Mouse (Mus musculus) 3T3-L1 (cell line): ENCODE measurements at regions not wholly inside any gene's neighbourhood (a gene's known extent, or its start where the extent isn't known, plus 50 kb on each side); places are given as distances from the start of the nearest gene placed in this dataset.
A peak's percentile ranks its signal among the peaks of the same experiment; 100 is the strongest.

ENCODE experiments used
- DNase-seq: peaks from one replicate; pipeline ENCODE4 v3.0.0-alpha.2; 2015; ENCODE audit warnings: low read depth, low spot score

GRCm38 (mm10) chr3:132484814-132485213 is 144.8 kb upstream of the Gimd1 start:
- no peak for DNase-seq

DNA sequence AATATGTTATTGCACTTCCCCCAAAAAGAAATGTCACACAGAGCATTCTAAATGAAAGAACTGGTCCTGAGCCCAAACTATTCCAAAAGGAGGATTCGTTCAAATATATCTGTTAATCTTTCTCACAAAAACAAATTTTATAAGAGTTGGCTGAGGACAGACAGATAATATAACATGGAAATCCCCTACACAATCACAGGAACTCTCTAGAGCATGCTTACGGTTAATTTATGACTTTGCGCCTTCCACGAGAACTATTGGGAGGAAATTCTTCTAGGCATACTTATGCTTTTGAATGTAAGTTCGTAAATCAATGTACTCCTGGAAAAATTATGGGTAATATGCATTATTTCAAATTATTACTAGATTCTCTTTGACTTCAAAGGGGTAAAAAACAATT is 144.1 kb upstream of the Gimd1 start:
- no peak for DNase-seq

DNA sequence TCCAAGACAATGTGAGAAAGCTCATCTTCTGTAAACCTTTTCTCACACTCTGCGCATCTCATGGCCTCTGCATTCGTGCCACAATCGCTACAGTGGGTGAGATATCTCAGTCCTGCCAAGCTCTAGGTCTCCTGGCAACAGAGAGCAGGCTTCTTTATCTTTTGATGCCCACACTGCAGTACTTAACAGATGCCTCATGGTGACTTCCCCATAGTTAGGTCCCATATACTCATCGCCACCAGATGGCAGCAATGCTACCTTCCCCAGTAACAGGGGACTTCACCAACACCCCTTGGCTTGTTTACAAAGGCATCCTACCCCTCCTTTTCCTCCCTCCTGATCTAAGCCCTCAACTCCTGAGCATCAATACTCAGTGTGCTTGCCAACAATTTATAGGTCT is 123.5 kb upstream of the Gimd1 start:
- DNase-seq = peak; percentile 80

DNA sequence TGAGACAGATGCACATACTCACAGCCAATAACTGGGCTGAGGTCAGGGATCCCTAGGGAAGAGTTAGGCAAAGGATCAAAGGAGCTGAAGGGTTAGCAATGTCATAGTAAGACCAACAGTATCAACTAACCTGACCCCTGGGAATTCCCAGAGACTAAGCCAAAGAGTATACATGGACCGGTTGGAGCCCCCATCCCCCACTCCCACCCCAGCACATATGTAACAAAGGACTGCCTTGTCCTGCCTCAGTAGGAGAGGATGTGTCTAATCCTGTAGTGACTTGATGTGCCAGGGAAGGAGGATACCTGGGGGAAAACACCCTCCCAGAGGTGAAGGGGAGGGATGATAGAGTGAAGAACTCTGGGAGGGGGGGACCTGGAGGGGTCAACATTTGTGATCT is 119.4 kb upstream of the Gimd1 start:
- DNase-seq = no peak

DNA sequence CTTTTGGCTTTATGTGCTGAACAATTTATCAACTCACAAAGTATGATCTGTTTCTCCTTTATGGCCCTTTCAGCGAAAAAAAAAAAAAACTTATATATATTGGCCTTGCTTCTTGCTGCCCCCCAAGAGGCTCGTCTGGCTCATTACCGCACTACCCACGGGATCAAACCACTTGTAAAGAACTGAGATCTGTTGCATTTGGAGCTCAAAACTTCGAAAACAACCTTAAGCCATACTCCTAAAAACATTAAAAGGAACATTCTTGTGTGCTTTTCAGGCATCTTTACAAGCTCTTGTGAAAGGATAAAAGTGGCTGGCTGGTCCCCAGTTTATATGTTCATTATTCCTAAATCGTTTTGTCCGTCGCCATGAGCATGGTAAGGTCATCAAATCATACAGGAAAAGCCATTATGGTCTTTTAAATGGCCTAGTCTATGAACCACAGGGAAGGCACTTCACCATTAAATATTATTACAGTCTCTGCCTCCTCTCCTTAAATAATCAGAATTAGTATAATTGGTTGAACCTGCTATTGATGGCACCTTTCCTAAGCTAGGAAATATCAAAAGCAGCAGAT is 117.0 kb upstream of the Gimd1 start:
- DNase-seq = no peak

DNA sequence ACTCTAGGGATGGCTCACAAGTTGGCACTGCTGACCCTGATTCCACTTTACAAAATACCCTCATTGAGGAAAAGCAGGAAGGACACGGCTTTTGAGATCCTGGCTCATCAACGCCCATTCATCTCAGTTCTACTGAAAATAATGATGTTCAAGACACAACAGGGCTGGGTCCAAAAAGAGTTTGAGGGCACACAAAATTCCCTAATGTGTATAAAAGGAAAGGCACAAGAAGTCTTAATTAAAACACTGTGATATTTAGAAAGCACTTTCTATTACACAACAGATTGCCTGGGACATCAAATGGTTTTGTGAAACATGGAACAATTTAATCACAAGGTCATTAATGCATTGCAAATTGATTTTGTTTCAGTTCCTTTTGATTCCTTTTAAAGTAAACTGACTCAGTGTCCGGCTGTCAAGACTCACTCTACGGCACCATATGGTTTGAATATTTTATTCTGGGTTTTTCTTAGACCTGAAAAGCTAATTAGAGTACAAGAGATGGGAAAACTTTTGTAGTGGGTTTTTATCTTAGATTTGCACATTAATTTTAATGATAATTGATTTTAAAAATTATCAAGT is 96.2 kb upstream of the Gimd1 start:
- DNase-seq = no peak

- DNase-seq = no peak
Measured at GRCm38 (mm10) chr3:132539780-132540658, 89.6 kb upstream of the Gimd1 start.

DNA sequence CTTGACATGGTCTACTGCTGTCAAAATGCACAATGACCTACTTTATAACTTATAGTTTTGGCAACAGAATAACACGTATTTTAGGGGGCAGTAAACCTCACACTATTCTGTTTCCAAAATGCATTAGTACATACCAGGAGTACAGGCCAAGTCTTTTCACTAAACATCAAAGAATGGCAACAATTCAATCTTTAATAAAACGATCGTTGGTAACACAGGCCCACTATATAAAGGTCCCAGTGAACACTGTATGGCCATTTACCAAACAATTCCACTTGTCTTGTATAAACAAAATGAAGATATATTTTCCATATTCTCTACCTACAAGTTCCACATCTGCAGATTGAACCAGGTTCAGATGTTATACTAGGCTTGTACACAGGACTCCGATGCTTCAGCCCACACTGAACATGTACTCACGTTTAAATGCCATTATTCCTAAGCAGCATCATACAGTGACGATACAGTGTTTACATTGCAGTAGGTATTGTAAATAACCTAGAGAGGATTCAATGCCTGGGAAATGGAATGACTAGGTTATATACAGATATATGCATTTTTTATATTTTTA is 78.3 kb upstream of the Gimd1 start:
- DNase-seq = no peak

GRCm38 (mm10) chr3:132565755-132566154 is 63.9 kb upstream of the Gimd1 start:
- no peak for DNase-seq

GRCm38 (mm10) chr3:132566301-132566700 is 63.3 kb upstream of the Gimd1 start:
- DNase-seq = no peak
